Mouse (Mus musculus) kidney, adult 8-10 months (tissue): Measurements from ENCODE around the gene Sirt6.

ENCODE experiments used
- DNase-seq, 2 experiments: peaks; one replicate each; pipeline ENCODE4 v3.0.0; 2022

Sirt6 gene

GRCm38 (mm10) chr10:81592631-81593030 is 35.0 kb downstream of the Sirt6 start:
- no peak for DNase-seq

GRCm38 (mm10) chr10:81591846-81592245 is 35.8 kb downstream of the Sirt6 start:
- no peak for DNase-seq

GRCm38 (mm10) chr10:81588739-81589138 is 38.9 kb downstream of the Sirt6 start:
- DNase-seq = no peak

- DNase-seq = no peak
Observed at GRCm38 (mm10) chr10:81583347-81583746, 44.2 kb downstream of the Sirt6 start.

GRCm38 (mm10) chr10:81580441-81581070 is 47.0 kb downstream of the Sirt6 start:
- no peak for DNase-seq

- DNase-seq = no peak
Observed at GRCm38 (mm10) chr10:81579967-81580366, 47.6 kb downstream of the Sirt6 start.

GRCm38 (mm10) chr10:81575695-81576094 is 51.9 kb downstream of the Sirt6 start:
- DNase-seq = peak in 1 of 2 experiments; percentile 46

- DNase-seq = no peak
Observed at GRCm38 (mm10) chr10:81575208-81575631, 52.4 kb downstream of the Sirt6 start.

- no peak for DNase-seq
Observed at GRCm38 (mm10) chr10:81574081-81575056, 53.2 kb downstream of the Sirt6 start, which contains the start of gene Tle2. Tle2 (plus strand) TSS chr10:81574561.

- DNase-seq = no peak
Observed at GRCm38 (mm10) chr10:81572975-81573374, 54.6 kb downstream of the Sirt6 start.

- peak in 1 of 2 experiments; percentile 54 for DNase-seq
Observed at GRCm38 (mm10) chr10:81572133-81572671, 55.4 kb downstream of the Sirt6 start.
